Mouse (Mus musculus): Measurements from ENCODE around the gene Cdc27. TPM values are rescaled to one million over a fixed set of nuclear protein-coding genes. Genes with fewer than 3 reads are reported as not detected.

Cdc27 gene
- total RNA-seq (2021): 10 to 100 TPM; 63.9 to 73.9 TPM

DNA sequence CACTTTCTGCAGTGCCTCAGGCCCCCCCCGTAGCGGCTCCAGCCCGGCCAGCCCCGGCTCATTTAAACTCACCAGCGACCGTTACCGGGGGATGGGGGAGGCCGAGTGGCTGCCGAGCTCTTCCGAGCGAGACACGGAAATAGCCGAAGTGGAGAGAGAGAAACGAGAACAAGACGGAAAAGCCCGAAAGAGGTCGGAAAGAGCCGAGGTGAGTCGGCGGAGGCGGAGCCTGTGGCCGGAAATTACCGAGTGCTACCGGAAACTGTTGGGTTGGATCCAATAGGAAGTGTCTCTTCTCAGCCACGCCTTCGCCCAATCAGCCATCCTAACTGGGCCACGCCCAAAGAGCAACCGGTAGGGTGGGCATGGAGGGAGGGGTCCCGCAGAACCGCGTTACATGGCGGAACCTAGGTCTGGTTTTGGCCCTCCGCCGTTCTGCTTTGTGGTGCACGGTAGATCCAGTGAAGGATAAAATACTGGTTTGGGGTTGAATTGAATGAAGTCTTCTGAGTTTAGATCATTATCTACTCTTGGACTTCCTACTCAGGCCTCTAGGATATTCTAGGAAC is at the start of gene Cdc27, which contains the start of gene Myl4:
TSS of gene Cdc27 (minus strand) at position 215 of the 569 bp plus-strand sequence.
TSS of gene Myl4 (plus strand) at position 258 of the 569 bp plus-strand sequence.
- intact Hi-C loops (cut with DNase I): no loop called here
- peak; percentile 96 to 100 for DNase-seq (ENCODE audit: extremely low spot score in 1 of 2, low spot score in 2 of 2)

DNA sequence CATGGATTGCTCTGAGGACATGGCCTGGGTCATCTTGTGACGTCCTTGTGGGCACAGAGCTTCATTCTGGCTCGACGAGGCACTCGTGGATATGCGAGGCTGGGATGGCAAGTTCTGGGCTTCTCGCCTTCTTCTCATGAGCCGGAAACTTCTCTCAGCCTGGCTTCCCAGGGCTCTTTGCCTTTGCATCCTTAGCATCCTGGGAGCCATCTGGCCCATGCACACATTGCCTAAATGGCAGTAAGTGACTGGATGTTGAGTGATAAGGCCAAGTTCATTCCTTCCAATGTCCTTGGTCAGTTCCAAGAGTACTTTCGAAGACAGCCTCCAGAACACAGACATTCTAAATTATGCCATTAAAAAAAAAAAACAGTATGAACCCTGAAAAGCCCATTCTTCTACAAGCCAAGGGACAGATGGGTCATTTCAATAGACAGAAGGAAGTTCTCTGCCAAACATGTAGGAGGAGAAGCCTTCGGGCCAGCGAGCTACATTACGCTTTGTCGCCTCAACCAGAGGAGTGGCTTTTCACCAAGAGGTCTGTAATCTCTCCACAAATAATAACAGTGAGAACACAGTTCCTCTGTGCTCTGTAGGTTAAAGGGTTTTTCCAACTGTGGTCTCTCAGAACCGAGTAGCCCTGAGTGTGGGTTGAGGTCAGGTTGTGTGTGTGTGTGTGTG is 49.0 kb upstream of the Cdc27 start:
- DNase-seq (ENCODE audit: extremely low spot score in 1 of 2, low spot score in 2 of 2): no peak
- intact Hi-C loops (cut with DNase I): loop anchor here (5.0 to 10.0 kb wide), 2 partner anchors 175 to 523 kb away; no protein-coding TSS in a partner anchor

DNA sequence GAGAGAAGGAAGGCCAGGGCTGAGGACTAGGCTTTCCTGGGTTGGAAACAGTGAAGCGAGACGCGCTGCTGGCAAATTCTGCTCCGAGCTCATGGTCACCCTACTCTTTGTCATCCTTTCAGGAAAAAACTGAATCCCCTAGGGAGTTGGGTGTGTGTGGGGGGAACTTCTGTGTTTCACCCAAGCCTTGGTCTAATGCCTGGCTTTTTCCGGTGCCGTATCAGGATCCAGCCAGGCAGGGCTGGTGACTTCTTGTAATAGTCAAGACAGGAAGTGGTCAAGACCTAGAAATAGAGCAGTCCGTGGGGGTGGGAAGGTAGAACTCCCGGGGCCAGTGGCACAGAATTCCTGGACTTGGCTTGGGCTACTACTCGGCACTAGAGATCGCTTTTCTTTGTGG is 45.9 kb upstream of the Cdc27 start:
- peak in 1 of 2 experiments; percentile 40 for DNase-seq (ENCODE audit: extremely low spot score in 1 of 2, low spot score in 2 of 2)
- intact Hi-C loops (cut with DNase I): loop anchor here (5.0 to 10.0 kb wide), 2 partner anchors 178 to 526 kb away; no protein-coding TSS in a partner anchor

DNA sequence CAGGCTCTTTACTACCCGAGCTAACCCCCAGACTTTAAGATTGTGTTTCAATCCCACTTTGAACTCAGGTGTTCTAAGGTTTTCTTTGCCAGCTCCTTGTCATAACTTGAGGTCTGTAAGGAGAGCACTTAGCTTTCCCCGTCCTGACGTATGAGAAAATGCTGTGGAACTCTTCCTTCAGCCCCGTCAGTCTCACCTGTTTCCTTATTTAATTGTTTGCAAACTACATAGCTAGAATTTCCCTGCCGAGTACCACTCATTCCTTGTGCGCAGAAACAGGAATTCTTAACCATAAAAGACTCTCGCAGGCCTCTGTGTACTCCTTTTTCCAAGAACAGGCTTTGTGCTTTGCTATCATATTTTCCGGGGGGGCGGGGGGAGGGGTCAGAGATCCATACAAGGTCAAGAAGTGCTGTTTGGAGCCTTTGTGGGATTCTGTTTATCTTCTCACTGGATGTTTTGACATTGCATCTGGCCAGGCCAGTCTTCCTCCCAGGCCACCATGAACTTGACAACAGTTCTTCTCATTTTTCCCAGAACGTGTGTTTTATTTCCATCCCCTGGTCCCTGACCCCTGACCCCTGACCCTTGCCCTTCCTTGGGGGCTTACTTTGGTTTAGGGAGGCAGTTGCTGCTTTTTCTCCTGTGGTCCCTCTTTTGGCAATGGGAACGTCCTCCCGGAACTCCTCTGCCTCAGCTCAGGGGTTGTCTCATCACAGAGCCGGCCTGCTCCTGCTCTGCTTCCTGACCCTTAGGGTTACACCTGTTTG is 41.8 kb upstream of the Cdc27 start:
- intact Hi-C loops (cut with DNase I): loop anchor here (10.0 kb wide), 1 partner anchor 183 kb away; no protein-coding TSS in a partner anchor
- no peak for DNase-seq (ENCODE audit: extremely low spot score in 1 of 2, low spot score in 2 of 2)

DNA sequence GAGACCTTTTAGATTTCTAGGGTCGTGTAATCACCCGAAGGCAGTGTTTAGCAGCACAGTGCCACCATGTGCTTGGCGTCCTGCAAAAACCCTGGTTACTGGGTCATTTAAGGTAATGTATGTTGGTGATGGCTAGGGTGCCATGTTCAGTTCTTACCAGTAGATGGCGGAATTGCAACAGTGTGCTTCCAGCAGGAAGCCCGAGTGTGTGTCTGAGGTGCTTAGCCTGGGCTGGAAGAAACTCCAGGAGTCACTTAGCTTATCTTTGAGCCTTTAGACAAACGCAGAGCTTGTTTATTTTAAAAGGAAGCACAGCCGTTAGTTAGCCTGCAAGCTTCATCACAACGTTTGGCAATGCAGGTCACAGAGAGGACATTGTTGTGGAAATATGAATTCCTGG is 39.7 kb upstream of the Cdc27 start:
- intact Hi-C loops (cut with DNase I): loop anchor here (10.0 kb wide), 1 partner anchor 185 kb away; no protein-coding TSS in a partner anchor

DNA sequence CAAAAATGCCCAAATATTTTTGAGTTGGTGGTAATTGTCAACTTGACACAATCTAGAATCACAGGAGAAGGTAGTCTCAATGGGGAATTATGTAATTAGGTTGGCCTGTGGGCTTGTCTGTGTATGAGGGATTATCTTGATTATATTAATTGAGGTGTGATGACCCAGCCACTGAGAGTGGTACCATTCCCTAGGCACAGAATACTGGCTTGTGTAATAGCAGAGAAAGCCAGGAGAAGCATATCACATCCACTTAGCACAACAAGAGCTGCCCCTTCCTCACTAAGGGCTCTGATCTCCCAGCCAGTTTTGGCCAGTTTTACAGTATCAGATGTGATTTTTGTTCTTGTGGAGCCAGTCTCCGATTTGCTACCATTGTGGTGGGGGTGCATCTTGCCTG is 39.1 kb upstream of the Cdc27 start:
- no peak for DNase-seq (ENCODE audit: extremely low spot score in 1 of 2, low spot score in 2 of 2)
- intact Hi-C loops (cut with DNase I): no loop called here

More for the DNA sequence above, 39.7 kb upstream of the Cdc27 start:
- DNase-seq (ENCODE audit: extremely low spot score in 1 of 2, low spot score in 2 of 2): peak; percentile 86 to 87

DNA sequence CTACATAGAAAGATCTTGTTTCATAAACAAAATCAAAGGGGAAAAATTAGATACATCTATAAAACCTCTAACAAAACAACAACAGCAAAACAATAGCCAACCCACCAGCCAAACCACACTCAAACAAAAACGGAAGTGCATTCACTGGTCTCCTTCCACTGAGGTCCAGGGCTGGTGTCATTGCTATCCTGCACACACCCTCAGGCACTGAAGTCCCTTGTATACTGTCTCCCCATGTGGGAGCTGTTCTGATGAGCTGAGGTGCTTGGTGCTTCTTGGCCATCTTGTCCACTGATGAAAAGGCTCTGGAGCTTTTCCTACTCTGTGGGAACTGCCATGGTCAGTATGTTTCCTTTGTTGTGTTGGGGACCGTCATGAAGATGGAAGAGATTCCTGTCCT is 38.1 kb upstream of the Cdc27 start:
- intact Hi-C loops (cut with DNase I): no loop called here
- DNase-seq (ENCODE audit: extremely low spot score in 1 of 2, low spot score in 2 of 2): no peak

DNA sequence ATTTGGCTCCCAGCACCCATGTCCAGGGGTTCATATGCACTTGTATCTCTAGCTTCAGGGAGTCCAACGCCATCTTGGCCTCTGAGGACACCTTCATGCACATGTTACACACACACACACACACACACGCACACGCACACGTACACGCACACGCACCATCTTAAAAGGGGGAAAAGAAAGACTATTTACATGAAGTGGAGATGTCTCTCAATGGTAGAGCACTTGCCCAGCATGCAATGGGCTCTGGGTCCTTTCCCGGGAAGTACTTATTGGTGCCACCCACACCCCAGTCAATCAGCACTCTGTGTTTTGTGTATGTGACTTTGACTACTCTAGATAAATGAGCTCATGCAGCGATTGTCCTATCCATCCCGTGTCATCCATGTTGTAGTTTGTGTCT is 37.5 kb upstream of the Cdc27 start:
- intact Hi-C loops (cut with DNase I): no loop called here
- DNase-seq (ENCODE audit: extremely low spot score in 1 of 2, low spot score in 2 of 2): no peak

DNA sequence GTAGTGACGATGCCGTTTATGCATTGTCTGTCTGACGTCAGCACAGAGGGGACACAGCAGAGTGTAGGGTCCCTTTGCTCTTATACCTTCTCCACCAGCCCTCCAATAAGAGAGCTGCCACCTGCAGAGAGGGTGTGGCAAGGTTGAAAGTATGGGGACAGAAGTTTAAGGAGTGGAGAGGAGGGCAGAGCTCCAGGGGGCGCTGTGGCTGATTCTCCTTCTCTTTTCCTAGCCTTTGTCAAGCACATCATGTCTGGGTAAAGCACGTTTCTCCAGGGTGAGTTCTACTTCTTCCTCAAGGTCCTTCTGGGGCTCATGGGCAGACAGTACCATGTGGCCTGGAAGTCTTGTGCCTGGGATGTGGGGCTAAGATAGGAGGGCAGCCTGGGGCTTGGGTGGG is 35.1 kb upstream of the Cdc27 start:
- intact Hi-C loops (cut with DNase I): no loop called here
- DNase-seq (ENCODE audit: extremely low spot score in 1 of 2, low spot score in 2 of 2): no peak

DNA sequence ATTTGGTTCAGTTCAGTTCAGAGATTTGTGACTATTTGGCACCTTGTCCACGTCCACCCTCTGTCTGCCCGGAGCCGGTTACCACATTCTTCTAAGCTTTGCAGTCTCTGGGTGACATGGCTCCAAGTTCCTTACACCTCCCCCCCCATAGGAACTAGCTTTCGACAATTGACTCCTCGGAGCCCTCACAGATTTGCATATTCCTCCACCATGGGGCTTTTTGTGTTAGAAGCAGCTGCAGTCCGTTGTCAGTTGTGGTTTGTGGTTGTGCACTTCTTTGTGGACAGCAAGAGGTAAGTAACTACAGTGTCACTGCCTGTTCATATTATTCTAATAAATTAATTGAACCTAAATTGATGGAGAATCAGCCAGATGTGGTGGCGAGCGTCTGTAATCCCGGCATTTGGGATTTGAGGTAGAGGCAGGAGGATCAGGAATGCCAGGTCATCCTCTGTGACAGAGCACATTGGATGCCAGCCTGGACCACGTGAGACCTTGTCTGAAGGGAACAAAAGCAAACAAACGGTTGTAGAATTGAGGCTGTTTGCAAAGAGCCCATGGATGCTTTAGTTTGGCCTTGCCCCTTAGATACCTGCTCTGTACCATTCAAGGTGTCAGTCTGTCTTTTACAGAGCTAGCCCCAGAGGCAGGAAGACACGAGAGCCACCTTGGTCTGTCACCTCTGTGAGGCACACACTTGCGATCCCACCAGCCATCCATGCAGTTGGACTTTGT is 32.4 kb upstream of the Cdc27 start:
- intact Hi-C loops (cut with DNase I): no loop called here
- no peak for DNase-seq (ENCODE audit: extremely low spot score in 1 of 2, low spot score in 2 of 2)

DNA sequence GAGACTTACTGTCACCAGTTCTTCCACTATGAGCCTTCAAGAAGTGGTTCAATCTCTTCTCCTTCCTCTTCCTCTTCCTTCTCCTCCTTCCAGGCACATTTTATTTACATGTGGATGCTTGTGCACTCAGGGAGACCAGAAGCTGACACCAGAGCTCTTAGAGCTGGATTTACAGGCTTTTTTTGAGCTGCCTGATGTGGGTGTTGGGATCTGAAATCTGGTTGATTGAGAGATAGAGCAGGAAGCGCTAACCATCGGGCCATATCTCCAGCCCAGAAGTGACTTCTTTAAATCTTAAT is 31.8 kb upstream of the Cdc27 start:
- no peak for DNase-seq (ENCODE audit: extremely low spot score in 1 of 2, low spot score in 2 of 2)
- intact Hi-C loops (cut with DNase I): no loop called here

DNA sequence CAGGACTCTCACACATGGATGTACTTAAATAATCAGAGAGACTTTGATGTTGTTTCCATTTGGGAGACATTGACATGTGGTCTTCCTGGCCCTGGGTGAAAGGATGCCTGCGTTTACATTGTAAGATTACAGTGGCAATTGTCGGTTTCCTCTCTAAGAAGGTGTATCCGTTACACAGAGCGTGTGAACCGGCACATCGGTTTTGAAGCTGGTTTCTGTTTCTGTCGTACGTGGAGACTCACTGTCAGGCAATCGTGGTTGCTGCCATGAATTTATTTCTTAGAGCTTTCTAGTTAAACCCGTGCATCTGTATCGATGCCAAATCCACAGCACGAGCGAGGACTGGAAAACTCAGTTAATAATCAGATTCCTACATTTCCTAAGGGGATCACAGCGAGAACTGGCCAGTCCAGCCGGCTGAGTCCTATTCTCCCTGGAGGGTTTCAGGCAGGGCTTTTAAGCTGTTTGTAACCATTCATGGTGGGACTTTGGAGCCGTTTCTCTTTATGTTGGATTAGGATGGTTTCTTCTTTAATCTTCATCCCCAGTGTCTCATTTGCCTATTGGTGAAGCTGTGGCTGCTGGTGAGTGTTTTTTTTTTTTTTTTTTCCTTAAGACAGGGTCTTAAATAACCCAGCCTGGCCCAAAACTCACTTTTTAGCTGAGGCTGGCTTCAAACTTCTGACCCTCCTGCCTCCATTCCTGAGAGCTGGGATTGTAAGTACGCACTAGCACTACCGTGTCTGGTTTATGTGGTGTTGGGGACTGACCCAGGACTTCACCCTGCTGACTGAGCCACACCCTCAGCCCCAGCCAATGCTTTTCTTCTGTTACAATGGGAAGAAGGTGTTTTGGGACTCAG is 31.3 kb upstream of the Cdc27 start:
- intact Hi-C loops (cut with DNase I): no loop called here
- peak in 1 of 2 experiments; percentile 57 for DNase-seq (ENCODE audit: extremely low spot score in 1 of 2, low spot score in 2 of 2)

DNA sequence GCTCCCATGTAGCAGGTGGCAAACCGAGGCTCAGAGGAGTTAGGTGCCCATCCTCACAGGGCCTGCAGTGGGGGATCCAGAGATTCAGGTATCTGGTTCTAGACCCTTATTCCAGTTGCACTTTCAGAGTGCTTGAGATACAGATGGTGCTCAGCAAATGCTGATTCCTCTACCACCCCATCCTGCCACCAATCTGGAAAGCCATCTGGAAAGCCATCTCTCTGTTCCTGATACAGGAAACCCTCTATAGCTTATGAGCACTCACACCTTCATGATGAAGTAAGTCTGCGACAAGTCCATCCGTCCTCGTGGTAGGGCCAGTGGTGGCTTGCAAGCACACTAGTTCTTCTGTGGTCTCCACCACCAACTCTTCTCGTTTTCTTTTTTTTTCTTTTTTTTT is 30.2 kb upstream of the Cdc27 start:
- DNase-seq (ENCODE audit: extremely low spot score in 1 of 2, low spot score in 2 of 2): peak in 1 of 2 experiments; percentile 34
- intact Hi-C loops (cut with DNase I): no loop called here

DNA sequence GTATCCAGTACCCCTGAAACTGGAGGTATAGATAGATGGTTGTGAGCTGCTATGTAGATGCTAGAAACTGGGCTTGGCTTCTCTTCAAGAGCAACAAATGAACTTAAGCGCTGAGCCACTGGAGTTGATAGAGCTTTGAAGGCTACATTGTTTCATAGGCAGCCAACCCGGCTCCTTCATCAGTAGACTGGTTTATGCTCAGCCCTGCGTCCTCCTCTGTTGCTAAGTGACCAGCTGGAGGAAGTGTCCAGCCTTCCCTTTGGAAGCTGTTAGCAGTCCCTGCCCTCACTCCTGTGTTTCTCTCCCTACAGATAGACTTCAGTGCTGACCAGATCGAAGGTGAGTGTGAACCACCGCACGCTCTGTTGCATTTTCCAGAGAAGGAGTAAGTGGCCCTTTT is 29.7 kb upstream of the Cdc27 start:
- no peak for DNase-seq (ENCODE audit: extremely low spot score in 1 of 2, low spot score in 2 of 2)
- intact Hi-C loops (cut with DNase I): no loop called here

DNA sequence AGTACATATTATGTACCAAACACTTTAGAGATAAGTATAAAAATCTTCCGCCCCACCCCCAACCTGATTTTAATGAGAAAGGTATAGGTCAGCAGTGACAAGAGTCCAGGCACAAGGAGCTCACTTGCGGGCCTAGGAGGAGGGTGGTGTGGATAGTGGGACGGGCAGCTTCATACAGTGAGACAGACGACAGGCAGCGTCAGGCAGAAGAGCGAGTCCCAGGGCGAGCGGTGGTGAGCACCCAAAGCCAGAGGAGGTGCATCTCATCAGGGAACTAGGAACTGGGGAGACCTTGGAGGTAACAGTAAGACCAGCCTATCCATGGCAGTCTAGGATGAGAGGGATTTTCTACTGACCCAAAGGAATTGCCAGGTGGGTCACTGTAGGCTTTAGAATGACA is 29.2 kb upstream of the Cdc27 start:
- no peak for DNase-seq (ENCODE audit: extremely low spot score in 1 of 2, low spot score in 2 of 2)
- intact Hi-C loops (cut with DNase I): no loop called here

DNA sequence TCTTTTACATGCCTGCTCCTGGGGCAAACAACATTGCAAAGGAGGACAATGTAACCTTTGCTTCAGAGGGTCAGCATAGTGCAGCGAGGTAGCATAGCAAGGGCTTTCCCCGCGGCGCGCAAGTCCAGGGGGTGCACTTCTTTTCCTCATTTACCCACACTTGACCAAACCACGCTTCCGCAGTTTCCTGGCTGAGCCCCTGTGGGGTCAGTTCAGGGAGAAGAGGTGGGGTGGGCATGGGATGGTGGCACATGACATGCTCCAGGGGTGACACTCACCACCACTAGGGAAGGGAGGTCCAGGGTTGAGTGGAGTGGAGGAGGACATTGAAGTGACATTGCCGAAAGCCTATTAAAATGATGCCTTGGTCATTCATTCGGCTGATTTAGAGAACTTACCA is 28.7 kb upstream of the Cdc27 start:
- DNase-seq (ENCODE audit: extremely low spot score in 1 of 2, low spot score in 2 of 2): no peak
- intact Hi-C loops (cut with DNase I): no loop called here

DNA sequence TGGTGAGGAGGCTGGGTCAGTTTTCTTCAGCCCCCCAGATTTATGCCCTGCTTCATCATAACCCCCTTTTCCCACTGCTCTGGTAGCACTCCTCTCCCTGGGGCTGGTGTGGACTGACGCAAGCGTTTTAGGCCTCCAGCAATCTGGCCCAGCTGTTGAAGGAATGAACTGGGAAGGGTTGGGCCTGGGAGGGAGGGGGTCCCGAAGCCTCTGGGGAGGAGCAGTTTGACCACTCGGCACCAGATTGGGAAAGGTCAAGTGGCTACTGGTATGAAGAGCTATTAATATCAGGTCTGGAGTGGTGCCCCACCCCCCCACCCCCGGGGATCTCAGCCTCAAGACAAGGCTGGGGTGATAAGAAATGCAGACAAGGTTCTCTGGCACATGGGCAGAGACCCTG is 27.7 kb upstream of the Cdc27 start:
- no peak for DNase-seq (ENCODE audit: extremely low spot score in 1 of 2, low spot score in 2 of 2)
- intact Hi-C loops (cut with DNase I): no loop called here

DNA sequence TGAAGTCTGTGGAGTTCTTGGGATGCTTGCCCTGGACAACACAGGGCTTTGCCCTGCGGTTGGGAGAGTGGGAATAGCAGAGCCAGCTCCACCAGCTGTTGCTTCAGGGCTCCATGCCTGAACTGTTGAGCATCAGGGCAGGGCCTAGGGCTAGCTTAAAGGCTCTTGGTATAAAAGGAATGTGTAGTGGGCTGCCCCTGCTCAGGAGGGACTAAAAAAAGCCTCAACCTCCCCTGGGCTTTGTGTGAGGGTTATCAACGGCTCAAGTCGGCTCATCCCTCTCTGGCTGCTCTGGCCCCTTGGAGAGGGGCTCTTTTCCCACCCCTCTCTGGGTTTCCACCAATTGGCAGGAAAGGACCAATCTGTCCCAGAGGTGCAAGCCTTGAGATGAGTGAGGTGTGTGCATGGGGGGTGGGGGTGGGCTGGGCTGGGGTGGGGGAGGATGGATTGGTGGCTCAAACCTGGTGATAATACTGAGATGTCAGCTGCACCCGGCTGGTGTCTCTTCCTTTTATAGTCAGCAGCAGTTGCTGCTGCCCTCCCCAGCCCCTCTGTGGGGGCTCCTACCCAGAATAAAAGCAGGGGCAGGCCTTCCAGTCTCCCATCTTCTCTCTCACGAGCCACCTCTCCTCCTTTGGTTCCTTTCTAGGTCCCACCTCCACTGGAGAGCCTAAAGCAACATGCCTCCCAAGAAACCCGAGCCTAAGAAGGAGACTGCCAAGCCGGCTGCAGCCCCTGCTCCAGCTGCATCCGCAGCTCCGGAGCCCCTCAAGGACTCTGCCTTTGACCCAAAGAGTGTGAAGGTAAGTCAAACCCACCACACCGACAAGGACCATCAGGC is 26.6 kb upstream of the Cdc27 start:
- intact Hi-C loops (cut with DNase I): no loop called here
- DNase-seq (ENCODE audit: extremely low spot score in 1 of 2, low spot score in 2 of 2): no peak

Data from left cerebral cortex, postnatal 10 days (tissue).